ENCODE assay signal across 8 mouse cellular contexts in genomic region chr11:72465978-72466693, GRCm38 (mm10). TPM values are rescaled to one million over a fixed set of nuclear protein-coding genes. Genes with fewer than 3 reads are reported as not detected.
A peak's percentile ranks its signal among the peaks of the same experiment; 100 is the strongest.
DNase-seq lines count a peak whose midpoint lies in the region; ATAC-seq lines count a peak whose summit lies in the region.

No protein-coding gene starts in this region.

- no peak overlapping the region for H3K9ac ChIP-seq in hindbrain, embryonic 12.5 days
- no peak overlapping the region for H3K9ac ChIP-seq in hindbrain, embryonic 14.5 days
- no peak overlapping the region for H3K9ac ChIP-seq in liver, embryonic 12.5 days
- no peak overlapping the region for H3K9ac ChIP-seq in neural tube, embryonic 14.5 days (replicated peaks; ENCODE audit: low read depth, low read length)
- no peak overlapping the region for H3K9ac ChIP-seq in forebrain, embryonic 14.5 days (ENCODE audit: low read length)

- H3K4me3 ChIP-seq in hindbrain, embryonic 12.5 days: no peak overlapping the region
- no peak overlapping the region for H3K4me3 ChIP-seq in hindbrain, embryonic 14.5 days (replicated peaks; ENCODE audit: low read length)
- H3K4me3 ChIP-seq in liver, embryonic 12.5 days: no peak overlapping the region; the same call in 1 of the 2 replicates
- no peak overlapping the region for H3K4me3 ChIP-seq in neural tube, embryonic 14.5 days (ENCODE audit: low read depth, low read length)
- no peak overlapping the region for H3K4me3 ChIP-seq in forebrain, embryonic 14.5 days (ENCODE audit: low read depth, low read length)

- no peaks in the 10 kb centered on the region for H3K27me3 ChIP-seq in hindbrain, embryonic 12.5 days
- H3K27me3 ChIP-seq in hindbrain, embryonic 14.5 days (ENCODE audit: control insufficient read depth, insufficient read depth, low read length): no peaks in the 10 kb centered on the region
- H3K27me3 ChIP-seq in liver, embryonic 12.5 days (replicated peaks): no peaks in the 10 kb centered on the region
- H3K27me3 ChIP-seq in neural tube, embryonic 14.5 days (ENCODE audit: control insufficient read depth, insufficient read depth, low read length): no peaks in the 10 kb centered on the region
- no peaks in the 10 kb centered on the region for H3K27me3 ChIP-seq in forebrain, embryonic 14.5 days (replicated peaks; ENCODE audit: control insufficient read depth, insufficient read depth, low read length)

- WGBS in hindbrain, embryonic 12.5 days: 64% methylated on average over 11 of the region's 11 CpGs
- WGBS in hindbrain, embryonic 14.5 days: 63% methylated on average over 11 of the region's 11 CpGs
- whole genome bisulfite sequencing in liver, embryonic 12.5 days (ENCODE audit: insufficient replicate concordance): 65% methylated on average over 11 of the region's 11 CpGs
- WGBS in neural tube, embryonic 14.5 days: 62% methylated on average over 11 of the region's 11 CpGs
- 84% methylated on average over 11 of the region's 11 CpGs for WGBS in forebrain, embryonic 14.5 days

- no peak for DNase-seq in hindbrain, embryonic 14.5 days (ENCODE audit: low spot score)
- no peak for DNase-seq in urinary bladder, postnatal 25 days (ENCODE audit: low spot score)
- no peak for DNase-seq in forebrain, embryonic 14.5 days (ENCODE audit: low spot score)
- DNase-seq in testis, postnatal 10 days (ENCODE audit: low spot score): no peak

- no peaks in the 10 kb centered on the region for H3K9me3 ChIP-seq in hindbrain, embryonic 12.5 days (replicated peaks)
- H3K9me3 ChIP-seq in hindbrain, embryonic 14.5 days (ENCODE audit: control insufficient read depth, low read length): no peaks in the 10 kb centered on the region
- H3K9me3 ChIP-seq in liver, embryonic 12.5 days (replicated peaks): no peaks in the 10 kb centered on the region
- H3K9me3 ChIP-seq in neural tube, embryonic 14.5 days (ENCODE audit: control insufficient read depth, low read length): no peaks in the 10 kb centered on the region
- H3K9me3 ChIP-seq in forebrain, embryonic 14.5 days (replicated peaks; ENCODE audit: control insufficient read depth, low read length): no peaks in the 10 kb centered on the region

- peaks cover 18% of the 10 kb centered on the region for H3K36me3 ChIP-seq in hindbrain, embryonic 12.5 days
- peaks cover 30% of the 10 kb centered on the region for H3K36me3 ChIP-seq in hindbrain, embryonic 14.5 days (replicated peaks; ENCODE audit: control insufficient read depth, insufficient read depth)
- H3K36me3 ChIP-seq in liver, embryonic 12.5 days: peaks cover 31% of the 10 kb centered on the region
- peaks cover 3% of the 10 kb centered on the region; the same call in 1 of the 2 replicates for H3K36me3 ChIP-seq in neural tube, embryonic 14.5 days (ENCODE audit: control insufficient read depth, insufficient read depth, low read length)
- H3K36me3 ChIP-seq in forebrain, embryonic 14.5 days (ENCODE audit: control insufficient read depth, insufficient read depth, low read length): no peaks in the 10 kb centered on the region

- no peak overlapping the region for H3K27ac ChIP-seq in hindbrain, embryonic 12.5 days
- no peak overlapping the region for H3K27ac ChIP-seq in hindbrain, embryonic 14.5 days
- peak overlapping the region; percentile 83 for H3K27ac ChIP-seq in liver, embryonic 12.5 days
- H3K27ac ChIP-seq in neural tube, embryonic 14.5 days (ENCODE audit: low read depth, low read length): 0 out of 2 replicates have a peak overlapping the region, but pooled peaks have one; percentile 34
- no peak overlapping the region for H3K27ac ChIP-seq in forebrain, embryonic 14.5 days (ENCODE audit: low read depth, low read length)

- H3K4me2 ChIP-seq in hindbrain, embryonic 12.5 days (replicated peaks): no peak overlapping the region
- H3K4me2 ChIP-seq in hindbrain, embryonic 14.5 days (replicated peaks): no peak overlapping the region
- H3K4me2 ChIP-seq in liver, embryonic 12.5 days: peak overlapping the region; percentile 56
- no peak overlapping the region for H3K4me2 ChIP-seq in neural tube, embryonic 14.5 days (ENCODE audit: low read depth, low read length)
- no peak overlapping the region for H3K4me2 ChIP-seq in forebrain, embryonic 14.5 days (ENCODE audit: low read length)

- 0 out of 2 replicates have a peak, but pooled peaks have one; percentile 15 for ATAC-seq in hindbrain, embryonic 12.5 days (ENCODE audit: low FRiP score)
- no peak for ATAC-seq in hindbrain, embryonic 14.5 days (ENCODE audit: low FRiP score)
- peak; percentile 22; the same call in 1 of the 2 replicates for ATAC-seq in common myeloid progenitor, adult 5-6 weeks (replicated peaks; ENCODE audit: low read depth, poor library complexity, severe bottlenecking)
- peak; percentile 38; the same call in 1 of the 2 replicates for ATAC-seq in liver, embryonic 12.5 days
- ATAC-seq in neural tube, embryonic 14.5 days (ENCODE audit: low read depth): no peak
- ATAC-seq in forebrain, embryonic 14.5 days: no peak

- peaks cover 51% of the 10 kb centered on the region for H3K4me1 ChIP-seq in hindbrain, embryonic 12.5 days
- peaks cover 12% of the 10 kb centered on the region; the same call in 1 of the 2 replicates for H3K4me1 ChIP-seq in hindbrain, embryonic 14.5 days (replicated peaks; ENCODE audit: control insufficient read depth, insufficient read depth, low read length)
- peaks cover 75% of the 10 kb centered on the region for H3K4me1 ChIP-seq in liver, embryonic 12.5 days
- peaks cover 11% of the 10 kb centered on the region; the same call in 1 of the 2 replicates for H3K4me1 ChIP-seq in neural tube, embryonic 14.5 days (ENCODE audit: control insufficient read depth, insufficient read depth, low read length)
- peaks cover 6% of the 10 kb centered on the region; the same call in 1 of the 2 replicates for H3K4me1 ChIP-seq in forebrain, embryonic 14.5 days (ENCODE audit: control insufficient read depth, insufficient read depth, low read length)

RNA-seq across cellular contexts. Expression of gene Spns2, which starts 23.6 kb away (rescaled TPM):
- polyA plus RNA-seq in hindbrain, embryonic 12.5 days (2016; fragmentation: Nextera tagmentation; extraction: Ambion mirVana): 8.8 and 9.3 TPM in 2 replicates
- polyA plus RNA-seq in hindbrain, embryonic 14.5 days (2014; fragmentation: Nextera tagmentation; extraction: Ambion mirVana): 11.9 and 12.4 TPM in 2 replicates
- total RNA-seq in common myeloid progenitor, adult 5-6 weeks (2017): 38.1 and 49.9 TPM in 2 replicates
- polyA plus RNA-seq in liver, embryonic 12.5 days (2016; fragmentation: Nextera tagmentation; extraction: Ambion mirVana): 11.1 and 11.7 TPM in 2 replicates
- 12.1 and 15.1 TPM in 2 replicates for polyA plus RNA-seq in neural tube, embryonic 14.5 days (2014; fragmentation: Nextera tagmentation; extraction: Ambion mirVana)
- polyA plus RNA-seq in forebrain, embryonic 14.5 days (2014; fragmentation: Nextera tagmentation; extraction: Ambion mirVana): 4.6 and 5.8 TPM in 2 replicates

RNA-seq across cellular contexts. Expression of gene Mybbp1a, which starts 25.0 kb away (rescaled TPM):
- polyA plus RNA-seq in hindbrain, embryonic 12.5 days (2016; fragmentation: Nextera tagmentation; extraction: Ambion mirVana): 112 and 123 TPM in 2 replicates
- 54.1 and 63.3 TPM in 2 replicates for polyA plus RNA-seq in hindbrain, embryonic 14.5 days (2014; fragmentation: Nextera tagmentation; extraction: Ambion mirVana)
- 138 and 260 TPM in 2 replicates for total RNA-seq in common myeloid progenitor, adult 5-6 weeks (2017)
- 174 and 192 TPM in 2 replicates for polyA plus RNA-seq in liver, embryonic 12.5 days (2016; fragmentation: Nextera tagmentation; extraction: Ambion mirVana)
- 55.1 and 63.5 TPM in 2 replicates for polyA plus RNA-seq in neural tube, embryonic 14.5 days (2014; fragmentation: Nextera tagmentation; extraction: Ambion mirVana)
- polyA plus RNA-seq in forebrain, embryonic 14.5 days (2014; fragmentation: Nextera tagmentation; extraction: Ambion mirVana): 80.5 and 82.1 TPM in 2 replicates

RNA-seq across cellular contexts. Expression of gene Ggt6, which starts 30.8 kb away (rescaled TPM):
- 0.32 TPM in 1 of 2 replicates, not detected in the other for polyA plus RNA-seq in hindbrain, embryonic 12.5 days (2016; fragmentation: Nextera tagmentation; extraction: Ambion mirVana)
- 0.11 TPM in 1 of 2 replicates, not detected in the other for polyA plus RNA-seq in hindbrain, embryonic 14.5 days (2014; fragmentation: Nextera tagmentation; extraction: Ambion mirVana)
- not detected in 2 replicates for total RNA-seq in common myeloid progenitor, adult 5-6 weeks (2017)
- polyA plus RNA-seq in liver, embryonic 12.5 days (2016; fragmentation: Nextera tagmentation; extraction: Ambion mirVana): 0.12 TPM in 1 of 2 replicates, not detected in the other
- not detected in 2 replicates for polyA plus RNA-seq in neural tube, embryonic 14.5 days (2014; fragmentation: Nextera tagmentation; extraction: Ambion mirVana)
- polyA plus RNA-seq in forebrain, embryonic 14.5 days (2014; fragmentation: Nextera tagmentation; extraction: Ambion mirVana): not detected in 2 replicates

RNA-seq across cellular contexts. Expression of gene Smtnl2, which starts 54.6 kb away (rescaled TPM):
- polyA plus RNA-seq in hindbrain, embryonic 12.5 days (2016; fragmentation: Nextera tagmentation; extraction: Ambion mirVana): 14.5 and 15.3 TPM in 2 replicates
- 4.6 and 4.8 TPM in 2 replicates for polyA plus RNA-seq in hindbrain, embryonic 14.5 days (2014; fragmentation: Nextera tagmentation; extraction: Ambion mirVana)
- 0.23 TPM in 1 of 2 replicates, not detected in the other for total RNA-seq in common myeloid progenitor, adult 5-6 weeks (2017)
- polyA plus RNA-seq in liver, embryonic 12.5 days (2016; fragmentation: Nextera tagmentation; extraction: Ambion mirVana): 11.3 and 12.5 TPM in 2 replicates
- 3.3 and 5.3 TPM in 2 replicates for polyA plus RNA-seq in neural tube, embryonic 14.5 days (2014; fragmentation: Nextera tagmentation; extraction: Ambion mirVana)
- 1.4 and 1.6 TPM in 2 replicates for polyA plus RNA-seq in forebrain, embryonic 14.5 days (2014; fragmentation: Nextera tagmentation; extraction: Ambion mirVana)

Comparison
In these comparisons a context has a peak if more than half of its experiments do, and no peak if none do; other contexts are left out.
1. ATAC-seq: peak in hindbrain, embryonic 12.5 days (single experiment), common myeloid progenitor, adult 5-6 weeks (single experiment) and liver, embryonic 12.5 days (single experiment); none in hindbrain, embryonic 14.5 days (single experiment), neural tube, embryonic 14.5 days (single experiment) and forebrain, embryonic 14.5 days (single experiment).
2. H3K27ac ChIP-seq: peak in liver, embryonic 12.5 days (single experiment) and neural tube, embryonic 14.5 days (single experiment); none in hindbrain, embryonic 12.5 days (single experiment), hindbrain, embryonic 14.5 days (single experiment) and forebrain, embryonic 14.5 days (single experiment).